Mouse (Mus musculus) CD4-positive, CD25-positive, alpha-beta regulatory T cell, adult 9 weeks (primary cell): Measurements from ENCODE around the gene Lipf. TPM values are rescaled to one million over a fixed set of nuclear protein-coding genes. Genes with fewer than 3 reads are reported as not detected.

Experiments
- polyA plus RNA-seq: library from polyadenylated mRNA; unstranded; fragments of 100-300 nt; shearing (Covaris generic); gene quantifications from one replicate; pipeline ENCODE4 v1.2.1, GENCODE M21; 2017

Lipf gene
- not detected for polyA plus RNA-seq

GRCm38 (mm10) chr19:33960887-33961286 lies at the start of gene Lipf:
Lipf (plus strand) TSS chr19:33961187.

GRCm38 (mm10) chr19:34008002-34008401 lies 47.0 kb downstream of the Lipf start, which contains the start of gene Lipk:
Lipk (plus strand) TSS chr19:34008290.

Other genes with a start within 250 kb of the Lipf start
- 0.32 TPM for gene Lipo2, start 209.8 kb upstream of the Lipf start, polyA plus RNA-seq
- 18.4 TPM for gene Lipo3, start 199.2 kb upstream of the Lipf start, polyA plus RNA-seq
- not detected for gene Lipo1, start 173.7 kb upstream of the Lipf start, polyA plus RNA-seq
- gene Lipk, start 47.1 kb downstream of the Lipf start, polyA plus RNA-seq: not detected
- gene Lipn, start 106.2 kb downstream of the Lipf start, polyA plus RNA-seq: not detected
- gene Lipm, start 139.7 kb downstream of the Lipf start, polyA plus RNA-seq: not detected
- gene Ankrd22, start 204.9 kb downstream of the Lipf start, polyA plus RNA-seq: not detected
- 86.8 TPM for gene Stambpl1, start 231.0 kb downstream of the Lipf start, polyA plus RNA-seq